Mouse (Mus musculus) midbrain, embryonic 14.5 days (tissue): ENCODE measurements around the gene Optc. TPM values are rescaled to one million over a fixed set of nuclear protein-coding genes. Genes with fewer than 3 reads are reported as not detected.

Source experiments
- ATAC-seq: fragments of 200-750 bp; cut with Nextera tagmentation; 2 replicates; pipeline ENCODE4 v1.8.0; 2017; ENCODE audit warnings: moderate number of reproducible peaks, moderate library complexity; ENCODE audit not compliant: low FRiP score, low TSS enrichment
- DNase-seq: peaks from one replicate; pipeline ENCODE4 v3.0.0-alpha.2; 2015
- H3K27ac ChIP-seq: fragments of 300-500 bp; sonication (generic); replicated peaks from 2 replicates; pipeline ENCODE4 v1.5.1; 2014; ENCODE audit warnings: mild to moderate bottlenecking, low read depth, low read length, moderate library complexity
- H3K27me3 ChIP-seq: fragments of 300-500 bp; sonication (generic); 2 replicates; pipeline ENCODE4 v1.6.1; 2014; ENCODE audit warnings: low read length, control low read depth, mixed read lengths; ENCODE audit not compliant: control insufficient read depth, insufficient read depth
- H3K36me3 ChIP-seq: fragments of 300-500 bp; sonication (generic); 2 replicates; pipeline ENCODE4 v1.6.1; 2014; ENCODE audit warnings: low read length, control low read depth; ENCODE audit not compliant: control insufficient read depth, insufficient read depth
- H3K4me1 ChIP-seq: fragments of 300-500 bp; sonication (generic); 2 replicates; pipeline ENCODE4 v1.6.1; 2014; ENCODE audit warnings: mild to moderate bottlenecking, antibody characterized with exemption, low read length, control low read depth; ENCODE audit not compliant: control insufficient read depth, insufficient read depth
- H3K4me2 ChIP-seq: fragments of 300-500 bp; sonication (generic); 2 replicates; pipeline ENCODE4 v1.6.1; 2014; ENCODE audit warnings: mild to moderate bottlenecking, low read length, moderate library complexity
- H3K4me3 ChIP-seq: fragments of 300-500 bp; sonication (generic); replicated peaks from 2 replicates; pipeline ENCODE4 v1.5.1; 2014; ENCODE audit warnings: low read depth, low read length
- H3K9ac ChIP-seq: fragments of 300-500 bp; sonication (generic); replicated peaks from 2 replicates; pipeline ENCODE4 v1.6.1; 2014; ENCODE audit warnings: mild to moderate bottlenecking, low read length, moderate library complexity
- H3K9me3 ChIP-seq: fragments of 300-500 bp; sonication (generic); 2 replicates; pipeline ENCODE4 v1.6.1; 2016; ENCODE audit warnings: low read length, control low read depth, mixed read lengths; ENCODE audit not compliant: control insufficient read depth
- WGBS: fragments of 180-500 bp; shearing (Covaris S2); extraction: QIAGEN DNeasy Blood & Tissue Kit; methylation state at CpG from one replicate; pipeline ENCODE4 v1.1.7; 2014; 5-methylcytosine and 5-hydroxymethylcytosine counted together
- polyA plus RNA-seq: library from polyadenylated mRNA; unstranded; fragments of >200 nt; fragmentation: Nextera tagmentation; extraction: Ambion mirVana; gene quantifications from 2 replicates; pipeline ENCODE4 v1.2.1, GENCODE M21; 2014

The Optc gene
- polyA plus RNA-seq, 1 experiment from 2014 or later, result 3.5 TPM

- H3K36me3 ChIP-seq, result no peaks in the 10 kb centered on the region
- 47% methylated on average over 11 of the region's 11 CpGs for WGBS
These were observed 25.2 kb downstream of the Optc start for GRCm38 (mm10) chr1:133882283-133883217.

GRCm38 (mm10) chr1:133881813-133882212 is 26.0 kb downstream of the Optc start:
- no peak overlapping the region for H3K9ac ChIP-seq
- H3K4me1 ChIP-seq, result peaks cover 17% of the 10 kb centered on the region
- no peak overlapping the region for H3K4me3 ChIP-seq
- no peak overlapping the region for H3K27ac ChIP-seq
- H3K9me3 ChIP-seq, result no peaks in the 10 kb centered on the region
- 47% methylated on average over 6 of the region's 6 CpGs for WGBS
- H3K4me2 ChIP-seq, result no peak overlapping the region
- H3K27me3 ChIP-seq, result no peaks in the 10 kb centered on the region
- no peak for ATAC-seq
- no peak for DNase-seq
- H3K36me3 ChIP-seq, result no peaks in the 10 kb centered on the region

More at GRCm38 (mm10) chr1:133882283-133883217, 25.2 kb downstream of the Optc start:
- ATAC-seq (no peak), DNase-seq (no peak)
- H3K4me3 ChIP-seq, result no peak overlapping the region
- H3K27me3 ChIP-seq, result no peaks in the 10 kb centered on the region
- no peak overlapping the region for H3K27ac ChIP-seq
- H3K9me3 ChIP-seq, result no peaks in the 10 kb centered on the region
- no peak overlapping the region for H3K9ac ChIP-seq
- H3K4me2 ChIP-seq, result no peak overlapping the region
- peaks cover 25% of the 10 kb centered on the region for H3K4me1 ChIP-seq

GRCm38 (mm10) chr1:133878825-133879423 is 28.9 kb downstream of the Optc start:
- Histone ChIP-seq H3K4me3 (no peak overlapping the region), H3K36me3 (no peaks in the 10 kb centered on the region), H3K27ac (no peak overlapping the region), H3K4me2 (no peak overlapping the region), H3K27me3 (no peaks in the 10 kb centered on the region), H3K9me3 (no peaks in the 10 kb centered on the region), H3K9ac (no peak overlapping the region), H3K4me1 (peaks cover 9% of the 10 kb centered on the region; the same call in 1 of the 2 replicates)
- DNase-seq, result no peak
- ATAC-seq, result no peak
- 82% methylated on average over 12 of the region's 12 CpGs for WGBS

GRCm38 (mm10) chr1:133876936-133877335 is 30.9 kb downstream of the Optc start:
- no peak for ATAC-seq
- Histone ChIP-seq H3K9ac (no peak overlapping the region), H3K27ac (no peak overlapping the region), H3K4me1 (peaks cover 4% of the 10 kb centered on the region; the same call in 1 of the 2 replicates), H3K4me3 (no peak overlapping the region), H3K9me3 (no peaks in the 10 kb centered on the region), H3K36me3 (no peaks in the 10 kb centered on the region), H3K4me2 (no peak overlapping the region), H3K27me3 (no peaks in the 10 kb centered on the region)
- no peak for DNase-seq
- 92% methylated on average over 7 of the region's 7 CpGs for WGBS

- no peaks in the 10 kb centered on the region for H3K9me3 ChIP-seq
- DNase-seq (no peak), ATAC-seq (no peak)
- 85% methylated on average over 6 of the region's 6 CpGs for WGBS
- no peaks in the 10 kb centered on the region for H3K36me3 ChIP-seq
- no peaks in the 10 kb centered on the region for H3K4me1 ChIP-seq
- H3K27me3 ChIP-seq, result no peaks in the 10 kb centered on the region
- no peak overlapping the region for H3K9ac ChIP-seq
- H3K27ac ChIP-seq, result no peak overlapping the region
- H3K4me2 ChIP-seq, result no peak overlapping the region
- no peak overlapping the region for H3K4me3 ChIP-seq
These were observed 34.5 kb downstream of the Optc start for GRCm38 (mm10) chr1:133873086-133873813.

- H3K36me3 ChIP-seq, result no peaks in the 10 kb centered on the region
- H3K4me2 ChIP-seq, result no peak overlapping the region
- no peak overlapping the region for H3K27ac ChIP-seq
- no peaks in the 10 kb centered on the region for H3K4me1 ChIP-seq
- no peak for ATAC-seq
- no peaks in the 10 kb centered on the region for H3K9me3 ChIP-seq
- WGBS, result 87% methylated on average over 10 of the region's 10 CpGs
- no peak overlapping the region for H3K9ac ChIP-seq
- DNase-seq, result no peak
- H3K27me3 ChIP-seq, result no peaks in the 10 kb centered on the region
- H3K4me3 ChIP-seq, result no peak overlapping the region
These were observed 36.6 kb downstream of the Optc start for GRCm38 (mm10) chr1:133871241-133871640.

- no peak overlapping the region for H3K27ac ChIP-seq
- no peaks in the 10 kb centered on the region for H3K36me3 ChIP-seq
- WGBS, result 63% methylated on average over 2 of the region's 2 CpGs
- DNase-seq (no peak), ATAC-seq (no peak)
- H3K9ac ChIP-seq, result no peak overlapping the region
- H3K4me2 ChIP-seq, result no peak overlapping the region
- no peak overlapping the region for H3K4me3 ChIP-seq
- no peaks in the 10 kb centered on the region for H3K27me3 ChIP-seq
- no peaks in the 10 kb centered on the region for H3K4me1 ChIP-seq
- H3K9me3 ChIP-seq, result no peaks in the 10 kb centered on the region; the same call in 1 of the 2 replicates
These were observed 38.6 kb downstream of the Optc start for GRCm38 (mm10) chr1:133869221-133869620.

GRCm38 (mm10) chr1:133863257-133863997 is 44.4 kb downstream of the Optc start:
- WGBS, result 40% methylated on average over 10 of the region's 10 CpGs
- Histone ChIP-seq H3K4me3 (no peak overlapping the region), H3K9me3 (no peaks in the 10 kb centered on the region; the same call in 1 of the 2 replicates), H3K4me1 (peaks cover 9% of the 10 kb centered on the region; the same call in 1 of the 2 replicates), H3K27ac (peak overlapping the region; percentile 38), H3K27me3 (no peaks in the 10 kb centered on the region), H3K9ac (no peak overlapping the region), H3K4me2 (no peak overlapping the region), H3K36me3 (no peaks in the 10 kb centered on the region)
- DNase-seq, result peak; percentile 45
- ATAC-seq, result no peak
